Mouse (Mus musculus) neural tube, embryonic 15.5 days (tissue): ENCODE measurements at regions not wholly inside any gene's neighbourhood (a gene's known extent, or its start where the extent isn't known, plus 50 kb on each side); places are given as distances from the start of the nearest gene placed in this dataset.

Experiments used
- ATAC-seq: fragments of 200-750 bp; cut with Nextera tagmentation; 2 replicates; pipeline ENCODE4 v1.8.0; 2017; ENCODE audit warnings: mild to moderate bottlenecking, moderate TSS enrichment, moderate library complexity; ENCODE audit not compliant: low FRiP score
- H3K27ac ChIP-seq: fragments of 300-500 bp; sonication (generic); replicated peaks from 2 replicates; pipeline ENCODE4 v1.5.1; 2015; ENCODE audit warnings: mild to moderate bottlenecking, inconsistent platforms
- H3K27me3 ChIP-seq: fragments of 300-500 bp; sonication (generic); replicated peaks from 2 replicates; pipeline ENCODE4 v1.6.1; 2015; ENCODE audit warnings: inconsistent platforms
- H3K36me3 ChIP-seq: fragments of 300-500 bp; sonication (generic); 2 replicates; pipeline ENCODE4 v1.6.1; 2015; ENCODE audit warnings: inconsistent platforms
- H3K4me1 ChIP-seq: fragments of 300-500 bp; sonication (generic); 2 replicates; pipeline ENCODE4 v1.6.1; 2015; ENCODE audit warnings: inconsistent platforms
- H3K4me2 ChIP-seq: fragments of 300-500 bp; sonication (generic); 2 replicates; pipeline ENCODE4 v1.6.1; 2015; ENCODE audit warnings: inconsistent platforms, mild to moderate bottlenecking, moderate library complexity
- H3K4me3 ChIP-seq: fragments of 300-500 bp; sonication (generic); replicated peaks from 2 replicates; pipeline ENCODE4 v1.5.1; 2015; ENCODE audit warnings: mild to moderate bottlenecking, inconsistent platforms
- H3K9ac ChIP-seq: fragments of 300-500 bp; sonication (generic); replicated peaks from 2 replicates; pipeline ENCODE4 v1.6.1; 2015; ENCODE audit warnings: mild to moderate bottlenecking, inconsistent platforms
- H3K9me3 ChIP-seq: fragments of 300-500 bp; sonication (generic); replicated peaks from 2 replicates; pipeline ENCODE4 v1.6.1; 2016; ENCODE audit warnings: inconsistent platforms
- WGBS: fragments of 180-500 bp; shearing (Covaris S2); methylation state at CpG from one replicate; pipeline ENCODE4 v1.1.7; 2015; ENCODE audit warnings: mixed read lengths; 5-methylcytosine and 5-hydroxymethylcytosine counted together

- WGBS: 80% methylated on average over 4 of the region's 4 CpGs
- H3K4me2 ChIP-seq: no peak overlapping the region
- H3K27ac ChIP-seq: no peak overlapping the region
- no peak overlapping the region for H3K4me3 ChIP-seq
- H3K27me3 ChIP-seq: no peaks in the 10 kb centered on the region
- H3K4me1 ChIP-seq: no peaks in the 10 kb centered on the region
- H3K9ac ChIP-seq: no peak overlapping the region
- no peaks in the 10 kb centered on the region for H3K9me3 ChIP-seq
- no peak for ATAC-seq
- no peaks in the 10 kb centered on the region for H3K36me3 ChIP-seq
Observed at GRCm38 (mm10) chr8:80253541-80253940, 195.7 kb upstream of the Hhip start.

DNA sequence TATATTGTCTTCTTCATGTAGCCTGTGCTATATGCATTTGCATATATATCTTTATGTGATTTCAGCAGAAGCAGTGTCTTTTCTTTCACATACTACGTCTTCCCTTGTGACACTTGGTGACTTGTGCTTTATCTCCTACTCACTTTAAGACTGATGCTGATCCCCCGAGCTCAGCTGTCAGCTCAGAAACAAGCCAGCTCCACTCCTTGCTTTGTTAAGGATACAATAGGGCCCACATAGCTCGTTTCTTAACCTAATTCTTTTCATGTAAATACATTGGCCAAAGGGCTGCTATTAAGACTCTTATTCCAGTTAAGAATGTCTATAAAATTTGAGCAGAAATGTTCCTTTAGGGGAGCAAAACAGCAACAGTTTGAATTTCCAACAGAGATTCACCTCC lies 193.8 kb upstream of the Hhip start:
- Histone ChIP-seq H3K9ac (no peak overlapping the region), H3K4me1 (no peaks in the 10 kb centered on the region), H3K9me3 (no peaks in the 10 kb centered on the region), H3K27ac (no peak overlapping the region), H3K36me3 (no peaks in the 10 kb centered on the region), H3K27me3 (no peaks in the 10 kb centered on the region), H3K4me2 (no peak overlapping the region), H3K4me3 (no peak overlapping the region)
- WGBS: 11% methylated on average over 3 of the region's 3 CpGs
- ATAC-seq: no peak

DNA sequence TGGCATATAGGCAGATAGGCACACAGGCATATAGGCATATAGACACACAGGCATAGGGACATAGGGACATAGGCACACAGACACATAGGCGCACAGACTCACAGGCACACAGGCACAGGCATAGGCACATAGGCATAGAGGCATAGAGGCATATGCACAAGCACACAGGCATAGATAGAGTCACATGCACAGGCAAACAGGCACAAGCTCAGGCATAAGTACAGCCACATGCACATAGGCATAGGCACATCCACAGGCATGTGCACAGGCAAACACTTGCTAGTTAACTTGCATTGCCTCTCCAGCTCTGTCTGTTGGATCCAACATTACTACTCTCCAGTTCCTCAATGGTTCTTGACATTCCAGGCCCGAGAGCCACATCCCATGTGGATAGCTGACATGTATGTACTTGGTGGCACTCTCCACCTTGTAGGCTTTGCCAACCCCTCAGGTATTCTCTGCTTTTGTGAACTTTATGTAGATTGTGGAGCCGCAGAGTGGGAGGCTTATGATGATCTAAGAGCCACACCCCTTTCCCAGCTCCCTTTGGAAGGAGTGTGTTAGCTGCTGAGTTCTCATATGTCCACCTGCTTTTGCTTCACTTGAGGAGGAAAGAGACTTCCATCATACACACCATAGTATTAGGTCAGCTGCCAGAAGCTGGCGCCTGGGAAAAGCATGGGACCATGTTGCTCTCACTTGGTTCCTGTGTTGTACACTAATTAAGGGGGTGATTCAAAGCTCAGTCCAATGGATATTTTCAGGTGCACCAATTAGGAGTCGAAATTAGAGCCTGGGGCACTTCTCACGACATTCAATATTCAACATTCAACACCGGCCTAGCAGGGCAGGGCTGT lies 192.7 kb upstream of the Hhip start:
- ATAC-seq: no peak
- no peaks in the 10 kb centered on the region for H3K9me3 ChIP-seq
- no peaks in the 10 kb centered on the region for H3K36me3 ChIP-seq
- 89% methylated on average over 7 of the region's 7 CpGs for WGBS
- no peak overlapping the region for H3K9ac ChIP-seq
- no peak overlapping the region for H3K27ac ChIP-seq
- no peaks in the 10 kb centered on the region for H3K27me3 ChIP-seq
- no peak overlapping the region for H3K4me2 ChIP-seq
- no peak overlapping the region for H3K4me3 ChIP-seq
- H3K4me1 ChIP-seq: no peaks in the 10 kb centered on the region

GRCm38 (mm10) chr8:80249762-80250161 lies 192.0 kb upstream of the Hhip start:
- H3K4me3 ChIP-seq: no peak overlapping the region
- H3K9me3 ChIP-seq: no peaks in the 10 kb centered on the region
- H3K9ac ChIP-seq: no peak overlapping the region
- ATAC-seq: no peak
- no peaks in the 10 kb centered on the region for H3K36me3 ChIP-seq
- H3K27ac ChIP-seq: no peak overlapping the region
- 61% methylated on average over 2 of the region's 2 CpGs for WGBS
- H3K4me2 ChIP-seq: no peak overlapping the region
- no peaks in the 10 kb centered on the region for H3K27me3 ChIP-seq
- H3K4me1 ChIP-seq: no peaks in the 10 kb centered on the region

DNA sequence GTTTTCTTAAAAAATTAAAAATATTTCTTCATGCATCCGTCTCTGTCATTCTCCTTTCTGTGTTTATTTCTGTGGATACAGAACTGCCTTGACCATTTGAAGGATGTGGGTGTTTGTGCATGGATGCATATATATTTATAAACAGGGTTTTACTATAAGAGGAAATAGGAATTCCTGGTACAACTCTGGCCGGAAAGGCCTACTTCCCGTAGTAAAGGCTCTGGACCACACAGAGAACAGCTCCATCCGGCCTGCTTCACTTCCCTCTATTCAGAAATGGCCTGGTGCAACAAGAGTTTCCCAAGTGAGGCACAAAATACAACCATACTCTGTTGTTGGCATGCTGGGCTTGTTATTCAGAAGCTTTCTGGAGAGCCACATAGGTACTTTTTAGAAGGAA lies 182.1 kb upstream of the Hhip start:
- Histone ChIP-seq H3K36me3 (no peaks in the 10 kb centered on the region), H3K4me2 (no peak overlapping the region), H3K9me3 (no peaks in the 10 kb centered on the region), H3K9ac (no peak overlapping the region), H3K27ac (no peak overlapping the region), H3K4me1 (no peaks in the 10 kb centered on the region), H3K4me3 (no peak overlapping the region), H3K27me3 (no peaks in the 10 kb centered on the region)
- WGBS: 91% methylated on average over 4 of the region's 4 CpGs
- ATAC-seq: no peak

- 93% methylated on average over 1 of the region's 1 CpGs for WGBS
- no peak overlapping the region for H3K4me3 ChIP-seq
- H3K27me3 ChIP-seq: no peaks in the 10 kb centered on the region
- no peak overlapping the region for H3K4me2 ChIP-seq
- no peaks in the 10 kb centered on the region for H3K36me3 ChIP-seq
- H3K27ac ChIP-seq: no peak overlapping the region
- no peaks in the 10 kb centered on the region for H3K9me3 ChIP-seq
- ATAC-seq: no peak
- H3K4me1 ChIP-seq: no peaks in the 10 kb centered on the region
- no peak overlapping the region for H3K9ac ChIP-seq
Observed at GRCm38 (mm10) chr8:80210361-80210760, 152.6 kb upstream of the Hhip start.

GRCm38 (mm10) chr8:80204678-80205654 lies 147.2 kb upstream of the Hhip start:
- Histone ChIP-seq H3K36me3 (no peaks in the 10 kb centered on the region), H3K27ac (no peak overlapping the region), H3K4me2 (no peak overlapping the region), H3K9ac (no peak overlapping the region), H3K4me1 (no peaks in the 10 kb centered on the region), H3K9me3 (no peaks in the 10 kb centered on the region), H3K27me3 (no peaks in the 10 kb centered on the region), H3K4me3 (no peak overlapping the region)
- 18% methylated on average over 15 of the region's 15 CpGs for WGBS
- ATAC-seq: no peak

DNA sequence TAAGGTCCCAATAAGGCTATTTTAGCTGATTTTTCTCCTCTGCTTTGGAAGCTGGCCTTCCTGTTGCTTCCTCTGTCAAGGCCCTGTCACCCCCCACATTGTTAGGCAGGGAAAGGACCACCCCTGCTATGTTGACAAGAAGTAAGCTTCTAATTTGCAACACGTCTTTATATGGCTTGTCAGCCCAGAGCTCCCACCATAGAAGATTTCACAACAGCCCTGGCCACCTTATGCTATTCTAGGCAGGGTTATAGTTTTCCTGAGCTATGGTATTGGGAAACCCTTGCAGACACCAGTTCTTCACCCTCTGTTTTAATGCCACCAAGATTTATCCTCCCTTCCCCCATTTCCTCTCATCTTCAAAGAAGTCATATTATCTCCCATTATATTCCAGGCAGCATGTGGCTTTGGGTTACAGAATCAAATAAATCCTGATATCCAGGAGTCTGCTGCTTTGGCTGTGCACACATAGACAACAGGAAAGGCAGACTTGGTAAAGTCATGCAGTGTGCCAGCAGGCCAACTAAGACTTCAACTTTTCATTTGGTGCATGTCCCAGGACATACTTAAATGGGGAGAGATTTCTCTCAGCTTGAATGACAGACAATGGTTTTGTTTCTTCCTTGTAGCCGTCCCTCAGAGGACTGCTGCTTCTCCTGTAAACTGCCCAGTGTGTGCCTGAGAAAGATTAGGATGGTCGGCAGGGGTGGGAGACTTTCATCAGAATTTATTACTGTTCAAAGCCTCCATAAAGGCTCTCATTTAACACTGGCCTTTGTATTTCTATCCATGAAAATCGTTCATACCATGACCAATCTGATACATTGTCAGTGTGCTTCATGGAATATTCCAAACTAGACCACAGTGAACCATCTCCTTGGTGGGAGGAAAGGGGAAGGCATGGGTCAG lies 146.2 kb upstream of the Hhip start:
- Histone ChIP-seq H3K4me3 (no peak overlapping the region), H3K36me3 (no peaks in the 10 kb centered on the region)

GRCm38 (mm10) chr8:80197680-80198079 lies 139.9 kb upstream of the Hhip start:
- no peak overlapping the region for H3K27ac ChIP-seq
- no peak overlapping the region for H3K4me2 ChIP-seq
- no peak overlapping the region for H3K9ac ChIP-seq
- no peaks in the 10 kb centered on the region for H3K27me3 ChIP-seq
- no peaks in the 10 kb centered on the region for H3K36me3 ChIP-seq
- no peaks in the 10 kb centered on the region for H3K4me1 ChIP-seq
- no peaks in the 10 kb centered on the region for H3K9me3 ChIP-seq
- WGBS: 92% methylated on average over 4 of the region's 4 CpGs
- no peak overlapping the region for H3K4me3 ChIP-seq
- no peak for ATAC-seq

More for the DNA sequence above, 146.2 kb upstream of the Hhip start:
- no peak overlapping the region for H3K27ac ChIP-seq
- 19% methylated on average over 4 of the region's 4 CpGs for WGBS
- ATAC-seq: no peak
- H3K4me1 ChIP-seq: no peaks in the 10 kb centered on the region
- no peaks in the 10 kb centered on the region for H3K27me3 ChIP-seq
- H3K9me3 ChIP-seq: no peaks in the 10 kb centered on the region
- no peak overlapping the region for H3K4me2 ChIP-seq
- H3K9ac ChIP-seq: no peak overlapping the region

GRCm38 (mm10) chr8:80190510-80190908 lies 132.7 kb upstream of the Hhip start:
- Histone ChIP-seq H3K4me2 (no peak overlapping the region), H3K9me3 (no peaks in the 10 kb centered on the region), H3K27ac (peak overlapping the region; percentile 63; the same call in 1 of the 2 replicates), H3K4me1 (peaks cover 10% of the 10 kb centered on the region), H3K36me3 (no peaks in the 10 kb centered on the region), H3K9ac (no peak overlapping the region), H3K27me3 (no peaks in the 10 kb centered on the region), H3K4me3 (no peak overlapping the region)
- peak; percentile 89 for ATAC-seq
- WGBS: 29% methylated on average over 4 of the region's 4 CpGs
